Mouse (Mus musculus): ENCODE data around the gene Tnfrsf18.

Gene Tnfrsf18

GRCm38 (mm10) chr4:156026013-156026412, at the start of gene Tnfrsf18:
Gene Tnfrsf18, plus strand, starts transcription at chr4:156026164.
- DNase-seq = no peak

- DNase-seq = no peak
These were observed 44.4 kb upstream of the Tnfrsf18 start for GRCm38 (mm10) chr4:155981436-155982082.

GRCm38 (mm10) chr4:155983788-155984187, 42.2 kb upstream of the Tnfrsf18 start:
- no peak for DNase-seq

- DNase-seq = peak; percentile 61
These were observed 34.6 kb upstream of the Tnfrsf18 start for GRCm38 (mm10) chr4:155991211-155991907.

- no peak for DNase-seq
These were observed 34.1 kb upstream of the Tnfrsf18 start for GRCm38 (mm10) chr4:155991908-155992230.

- DNase-seq = peak; percentile 87
These were observed 33.6 kb upstream of the Tnfrsf18 start, which contains the start of the genes B3galt6 and Sdf4 for GRCm38 (mm10) chr4:155992241-155992905. Gene B3galt6, minus strand, starts transcription at chr4:155992649. Gene Sdf4, plus strand, starts transcription at chr4:155992872.

- peak; percentile 96 for DNase-seq
These were observed 32.9 kb upstream of the Tnfrsf18 start for GRCm38 (mm10) chr4:155992906-155993547.

- no peak for DNase-seq
These were observed 32.4 kb upstream of the Tnfrsf18 start for GRCm38 (mm10) chr4:155993606-155994005.

GRCm38 (mm10) chr4:156004109-156004508, 21.9 kb upstream of the Tnfrsf18 start:
- DNase-seq = no peak

- no peak for DNase-seq
These were observed 17.6 kb upstream of the Tnfrsf18 start for GRCm38 (mm10) chr4:156008369-156008768.

GRCm38 (mm10) chr4:156013637-156014036, 12.3 kb upstream of the Tnfrsf18 start, which contains the start of gene Tnfrsf4:
Gene Tnfrsf4, plus strand, starts transcription at chr4:156013843.
- no peak for DNase-seq

- no peak for DNase-seq
These were observed 11.5 kb upstream of the Tnfrsf18 start for GRCm38 (mm10) chr4:156014436-156014835.

GRCm38 (mm10) chr4:156019771-156020170, 6.2 kb upstream of the Tnfrsf18 start:
- no peak for DNase-seq

GRCm38 (mm10) chr4:156021381-156021780, 4.6 kb upstream of the Tnfrsf18 start:
- DNase-seq = no peak

- no peak for DNase-seq
These were observed 4.0 kb upstream of the Tnfrsf18 start for GRCm38 (mm10) chr4:156021942-156022419.

- no peak for DNase-seq
These were observed 2.4 kb upstream of the Tnfrsf18 start for GRCm38 (mm10) chr4:156023520-156023919.

- DNase-seq = no peak
These were observed 1.8 kb upstream of the Tnfrsf18 start for GRCm38 (mm10) chr4:156024184-156024583.

- DNase-seq = no peak
These were observed 2.6 kb downstream of the Tnfrsf18 start for GRCm38 (mm10) chr4:156028580-156028979.

- DNase-seq = peak; percentile 17
These were observed 4.7 kb downstream of the Tnfrsf18 start for GRCm38 (mm10) chr4:156030651-156031118.

- DNase-seq = no peak
These were observed 5.3 kb downstream of the Tnfrsf18 start for GRCm38 (mm10) chr4:156031255-156031592.

GRCm38 (mm10) chr4:156031593-156032391, 5.8 kb downstream of the Tnfrsf18 start:
- peak; percentile 81 for DNase-seq

- DNase-seq = no peak
These were observed 6.9 kb downstream of the Tnfrsf18 start for GRCm38 (mm10) chr4:156032856-156033255.
